Mouse (Mus musculus): ENCODE results near the gene Anp32e. TPM values are rescaled to one million over a fixed set of nuclear protein-coding genes. Genes with fewer than 3 reads are reported as not detected.
"Not testable (repeated sequence)": the region's sequence is repeated elsewhere in the genome, so short reads cannot be mapped to it uniquely, and the experiment has no call there.

Gene Anp32e
- total RNA-seq, 1 experiment, result 50.8 TPM

GRCm38 (mm10) chr3:95955318-95955717 lies 26.3 kb downstream of the Anp32e start:
- Histone ChIP-seq H3K4me1 (ENCODE audit: control insufficient read depth in 2 of 2, insufficient read depth in 2 of 2, low read length in 2 of 2, poor library complexity in 1 of 2) (no peaks in the 10 kb centered on the region), H3K9ac (ENCODE audit: insufficient read depth, low read depth, low read length, poor library complexity, severe bottlenecking) (no peak overlapping the region), H3K9me3 (ENCODE audit: control insufficient read depth, insufficient read depth, low read depth, low read length) (no peaks in the 10 kb centered on the region), H3K27ac (ENCODE audit: insufficient read depth, low read depth, low read length, poor library complexity, severe bottlenecking) (no peak overlapping the region), H3K4me3 (ENCODE audit: insufficient read depth in 1 of 2, low read depth in 1 of 2, low read length in 2 of 2, poor library complexity in 1 of 2, severe bottlenecking in 1 of 2) (no peak overlapping the region), H3K36me3 (ENCODE audit: control insufficient read depth, insufficient read depth, low read length, poor library complexity, severe bottlenecking) (no peaks in the 10 kb centered on the region)
- in situ Hi-C loops (cut with MboI; ENCODE audit: low sequenced_read_pairs in 2 of 2, unreplicated experiment in 2 of 2), result no loop called here
- TF ChIP-seq CHD2 (IDR thresholded peaks at IDR 0.05; ENCODE audit: low read depth, low read length), result no peak
- no peak for TF ChIP-seq HCFC1 (IDR thresholded peaks at IDR 0.05; ENCODE audit: borderline replicate concordance, insufficient read depth, low read length)
- TF ChIP-seq ZC3H11A (IDR thresholded peaks at IDR 0.05; ENCODE audit: borderline replicate concordance, low read depth, low read length), result no peak
- TF ChIP-seq ZNF384 (IDR thresholded peaks at IDR 0.05; ENCODE audit: low read depth, low read length), result no peak
- no peak for TF ChIP-seq MAFK (IDR thresholded peaks at IDR 0.05; ENCODE audit: insufficient read depth, low read depth, low read length)
- DNase-seq (ENCODE audit: low read depth, low spot score), result no peak

- H3K4me1 ChIP-seq (ENCODE audit: control insufficient read depth in 2 of 2, insufficient read depth in 2 of 2, low read length in 2 of 2, poor library complexity in 1 of 2), result no peaks in the 10 kb centered on the region
- DNase-seq (ENCODE audit: low read depth, low spot score), result no peak
- no peaks in the 10 kb centered on the region for H3K9me3 ChIP-seq (ENCODE audit: control insufficient read depth, insufficient read depth, low read depth, low read length)
- H3K36me3 ChIP-seq (ENCODE audit: control insufficient read depth, insufficient read depth, low read length, poor library complexity, severe bottlenecking), result no peaks in the 10 kb centered on the region
- H3K27ac ChIP-seq (ENCODE audit: insufficient read depth, low read depth, low read length, poor library complexity, severe bottlenecking), result no peak overlapping the region
- TF ChIP-seq HCFC1 (IDR thresholded peaks at IDR 0.05; ENCODE audit: borderline replicate concordance, insufficient read depth, low read length) (no peak), ZNF384 (IDR thresholded peaks at IDR 0.05; ENCODE audit: low read depth, low read length) (no peak), MAFK (IDR thresholded peaks at IDR 0.05; ENCODE audit: insufficient read depth, low read depth, low read length) (no peak), ZC3H11A (IDR thresholded peaks at IDR 0.05; ENCODE audit: borderline replicate concordance, low read depth, low read length) (no peak), CHD2 (IDR thresholded peaks at IDR 0.05; ENCODE audit: low read depth, low read length) (no peak)
- in situ Hi-C loops (cut with MboI; ENCODE audit: low sequenced_read_pairs in 2 of 2, unreplicated experiment in 2 of 2), result no loop called here
- no peak overlapping the region for H3K4me3 ChIP-seq (ENCODE audit: insufficient read depth in 1 of 2, low read depth in 1 of 2, low read length in 2 of 2, poor library complexity in 1 of 2, severe bottlenecking in 1 of 2)
- H3K9ac ChIP-seq (ENCODE audit: insufficient read depth, low read depth, low read length, poor library complexity, severe bottlenecking), result no peak overlapping the region
Measured at GRCm38 (mm10) chr3:95957359-95958148, 28.5 kb downstream of the Anp32e start.

- DNase-seq (ENCODE audit: low read depth, low spot score), result peak; percentile 36
- TF ChIP-seq ZC3H11A (IDR thresholded peaks at IDR 0.05; ENCODE audit: borderline replicate concordance, low read depth, low read length) (peak; percentile 4; the same call in 1 of the 2 replicates), MAFK (IDR thresholded peaks at IDR 0.05; ENCODE audit: insufficient read depth, low read depth, low read length) (no peak)
- Histone ChIP-seq H3K9ac (ENCODE audit: insufficient read depth, low read depth, low read length, poor library complexity, severe bottlenecking) (no peak overlapping the region), H3K36me3 (ENCODE audit: control insufficient read depth, insufficient read depth, low read length, poor library complexity, severe bottlenecking) (no peaks in the 10 kb centered on the region), H3K4me1 (ENCODE audit: control insufficient read depth in 2 of 2, insufficient read depth in 2 of 2, low read length in 2 of 2, poor library complexity in 1 of 2) (no peaks in the 10 kb centered on the region), H3K27ac (ENCODE audit: insufficient read depth, low read depth, low read length, poor library complexity, severe bottlenecking) (no peak overlapping the region), H3K4me3 (ENCODE audit: insufficient read depth in 1 of 2, low read depth in 1 of 2, low read length in 2 of 2, poor library complexity in 1 of 2, severe bottlenecking in 1 of 2) (no peak overlapping the region), H3K9me3 (ENCODE audit: control insufficient read depth, insufficient read depth, low read depth, low read length) (no peaks in the 10 kb centered on the region)
- in situ Hi-C loops (cut with MboI; ENCODE audit: low sequenced_read_pairs in 2 of 2, unreplicated experiment in 2 of 2), result no loop called here
Measured at GRCm38 (mm10) chr3:95959082-95959481, 30.0 kb downstream of the Anp32e start.

- H3K36me3 ChIP-seq (ENCODE audit: control insufficient read depth, insufficient read depth, low read length, poor library complexity, severe bottlenecking), result no peaks in the 10 kb centered on the region
- no peak overlapping the region for H3K27ac ChIP-seq (ENCODE audit: insufficient read depth, low read depth, low read length, poor library complexity, severe bottlenecking)
- H3K9ac ChIP-seq (ENCODE audit: insufficient read depth, low read depth, low read length, poor library complexity, severe bottlenecking), result no peak overlapping the region
- H3K4me1 ChIP-seq (ENCODE audit: control insufficient read depth in 2 of 2, insufficient read depth in 2 of 2, low read length in 2 of 2, poor library complexity in 1 of 2), result no peaks in the 10 kb centered on the region
- no peaks in the 10 kb centered on the region for H3K9me3 ChIP-seq (ENCODE audit: control insufficient read depth, insufficient read depth, low read depth, low read length)
- no peak overlapping the region for H3K4me3 ChIP-seq (ENCODE audit: insufficient read depth in 1 of 2, low read depth in 1 of 2, low read length in 2 of 2, poor library complexity in 1 of 2, severe bottlenecking in 1 of 2)
- DNase-seq (ENCODE audit: low read depth, low spot score), result no peak
- TF ChIP-seq HCFC1 (IDR thresholded peaks at IDR 0.05; ENCODE audit: borderline replicate concordance, insufficient read depth, low read length), result no peak
- TF ChIP-seq CHD2 (IDR thresholded peaks at IDR 0.05; ENCODE audit: low read depth, low read length), result no peak
- no peak for TF ChIP-seq ZNF384 (IDR thresholded peaks at IDR 0.05; ENCODE audit: low read depth, low read length)
- in situ Hi-C loops (cut with MboI; ENCODE audit: low sequenced_read_pairs in 2 of 2, unreplicated experiment in 2 of 2), result no loop called here
Measured at GRCm38 (mm10) chr3:95959807-95960206, 30.8 kb downstream of the Anp32e start.

GRCm38 (mm10) chr3:95962182-95962581 lies 33.1 kb downstream of the Anp32e start:
- in situ Hi-C loops (cut with MboI; ENCODE audit: low sequenced_read_pairs in 2 of 2, unreplicated experiment in 2 of 2); H3K4me3 ChIP-seq (ENCODE audit: insufficient read depth in 1 of 2, low read depth in 1 of 2, low read length in 2 of 2, poor library complexity in 1 of 2, severe bottlenecking in 1 of 2); H3K27ac ChIP-seq (ENCODE audit: insufficient read depth, low read depth, low read length, poor library complexity, severe bottlenecking); DNase-seq (ENCODE audit: low read depth, low spot score); H3K4me1 ChIP-seq (ENCODE audit: control insufficient read depth in 2 of 2, insufficient read depth in 2 of 2, low read length in 2 of 2, poor library complexity in 1 of 2); H3K36me3 ChIP-seq (ENCODE audit: control insufficient read depth, insufficient read depth, low read length, poor library complexity, severe bottlenecking); H3K9ac ChIP-seq (ENCODE audit: insufficient read depth, low read depth, low read length, poor library complexity, severe bottlenecking); H3K9me3 ChIP-seq (ENCODE audit: control insufficient read depth, insufficient read depth, low read depth, low read length): not testable (repeated sequence)

Measured in ES-E14 (cell line).